Mouse (Mus musculus) thymus, postnatal 4 days (tissue): Measurements from ENCODE around the gene Fkbp7.
"Not testable (repeated sequence)": the region's sequence is repeated elsewhere in the genome, so short reads cannot be mapped to it uniquely, and the experiment has no call there.

Experiments used
- DNase-seq: peaks from one replicate; pipeline ENCODE4 v3.0.0; 2021

The Fkbp7 gene

GRCm38 (mm10) chr2:76665531-76665930, 7.4 kb downstream of the Fkbp7 start:
- no peak for DNase-seq

GRCm38 (mm10) chr2:76659419-76659818, 13.5 kb downstream of the Fkbp7 start:
- DNase-seq: no peak

- no peak for DNase-seq
Observed at GRCm38 (mm10) chr2:76658551-76658950, 14.4 kb downstream of the Fkbp7 start.

- no peak for DNase-seq
Observed at GRCm38 (mm10) chr2:76655982-76656381, 16.9 kb downstream of the Fkbp7 start.

- no peak for DNase-seq
Observed at GRCm38 (mm10) chr2:76655444-76655843, 17.5 kb downstream of the Fkbp7 start.

GRCm38 (mm10) chr2:76654646-76655045, 18.3 kb downstream of the Fkbp7 start:
- DNase-seq: no peak

GRCm38 (mm10) chr2:76653070-76653469, 19.8 kb downstream of the Fkbp7 start:
- DNase-seq: no peak

- no peak for DNase-seq
Observed at GRCm38 (mm10) chr2:76648666-76649141, 24.2 kb downstream of the Fkbp7 start.

GRCm38 (mm10) chr2:76647883-76648570, 24.9 kb downstream of the Fkbp7 start, which contains the start of the genes Prkra and Pjvk:
Prkra (minus strand) TSS chr2:76648015.
Pjvk (plus strand) TSS chr2:76648476.
- DNase-seq: peak; percentile 96

GRCm38 (mm10) chr2:76647441-76647869, 25.5 kb downstream of the Fkbp7 start:
- no peak for DNase-seq

- DNase-seq: no peak
Observed at GRCm38 (mm10) chr2:76643801-76644200, 29.1 kb downstream of the Fkbp7 start.

GRCm38 (mm10) chr2:76639637-76640036, 33.3 kb downstream of the Fkbp7 start:
- DNase-seq: no peak

GRCm38 (mm10) chr2:76631600-76631999, 41.3 kb downstream of the Fkbp7 start:
- no peak for DNase-seq

GRCm38 (mm10) chr2:76630293-76630692, 42.6 kb downstream of the Fkbp7 start:
- no peak for DNase-seq

- not testable (repeated sequence) for DNase-seq
Observed at GRCm38 (mm10) chr2:76622316-76622715, 50.6 kb downstream of the Fkbp7 start.

- DNase-seq: no peak
Observed at GRCm38 (mm10) chr2:76621724-76622123, 51.2 kb downstream of the Fkbp7 start.

GRCm38 (mm10) chr2:76620188-76620587, 52.7 kb downstream of the Fkbp7 start:
- DNase-seq: no peak

- DNase-seq: peak; percentile 23
Observed at GRCm38 (mm10) chr2:76618078-76618477, 54.8 kb downstream of the Fkbp7 start.
